Mouse (Mus musculus) lung, adult 2 months (tissue): ENCODE measurements at regions not wholly inside any gene's neighbourhood (a gene's known extent, or its start where the extent isn't known, plus 50 kb on each side); places are given as distances from the start of the nearest gene placed in this dataset.

Source experiments
- DNase-seq: peaks from one replicate; pipeline ENCODE4 v3.0.0; 2022
- H3K4me1 ChIP-seq: fragments of 200-500 bp; 2 replicates; pipeline ENCODE4 v1.6.1; 2011; ENCODE audit warnings: low read length; ENCODE audit not compliant: control insufficient read depth, insufficient read depth
- H3K4me3 ChIP-seq: fragments of 200-500 bp; replicated peaks from 2 replicates; pipeline ENCODE3; 2011; ENCODE audit warnings: low read depth, mild to moderate bottlenecking, control low read depth, low read length; ENCODE audit errors: extremely low read depth
- CTCF ChIP-seq: fragments of 200-500 bp; IDR thresholded peaks from 2 replicates; pipeline ENCODE4 v1.5.1; 2011; ENCODE audit warnings: mild to moderate bottlenecking, low read length, control low read depth; ENCODE audit not compliant: insufficient read depth
- POLR2A ChIP-seq: fragments of 200-500 bp; IDR thresholded peaks from 2 replicates; pipeline ENCODE4 v1.6.1; 2011; ENCODE audit warnings: low read depth, mild to moderate bottlenecking, control low read depth, low read length, borderline replicate concordance; ENCODE audit errors: extremely low read depth
- WGBS: fragments of 180-500 bp; shearing (Covaris S2); methylation state at CpG from one replicate; pipeline ENCODE4 v1.1.7; 2018; 5-methylcytosine and 5-hydroxymethylcytosine counted together

GRCm38 (mm10) chr4:58728641-58729040 is 58.9 kb downstream of the Olfr267 start:
- no peak for DNase-seq
- no peak overlapping the region for H3K4me3 ChIP-seq
- WGBS, result 38% methylated on average over 1 of the region's 1 CpGs
- no peaks in the 10 kb centered on the region for H3K4me1 ChIP-seq
- TF ChIP-seq POLR2A (no peak), CTCF (no peak)

GRCm38 (mm10) chr4:58726424-58726823 is 61.1 kb downstream of the Olfr267 start:
- WGBS, result 57% methylated on average over 2 of the region's 2 CpGs
- DNase-seq, result no peak
- TF ChIP-seq POLR2A (no peak), CTCF (no peak)
- Histone ChIP-seq H3K4me1 (no peaks in the 10 kb centered on the region; the same call in 1 of the 2 replicates), H3K4me3 (no peak overlapping the region)

- DNase-seq, result no peak
- TF ChIP-seq POLR2A (no peak), CTCF (no peak)
- H3K4me3 ChIP-seq, result no peak overlapping the region
- no peaks in the 10 kb centered on the region; the same call in 1 of the 2 replicates for H3K4me1 ChIP-seq
- WGBS, result 21% methylated on average over 9 of the region's 9 CpGs
These were observed 64.7 kb downstream of the Olfr267 start for GRCm38 (mm10) chr4:58722772-58723171.

GRCm38 (mm10) chr4:58720682-58721081 is 66.8 kb downstream of the Olfr267 start:
- Histone ChIP-seq H3K4me1 (no peaks in the 10 kb centered on the region; the same call in 1 of the 2 replicates), H3K4me3 (no peak overlapping the region)
- TF ChIP-seq POLR2A (no peak), CTCF (no peak)
- 80% methylated on average over 8 of the region's 8 CpGs for WGBS
- no peak for DNase-seq

GRCm38 (mm10) chr4:58716426-58716825 is 71.1 kb downstream of the Olfr267 start:
- H3K4me3 ChIP-seq, result no peak overlapping the region
- 67% methylated on average over 11 of the region's 11 CpGs for WGBS
- no peak for DNase-seq
- no peaks in the 10 kb centered on the region for H3K4me1 ChIP-seq
- TF ChIP-seq POLR2A (no peak), CTCF (no peak)

- no peaks in the 10 kb centered on the region for H3K4me1 ChIP-seq
- TF ChIP-seq CTCF (no peak), POLR2A (no peak)
- no peak overlapping the region for H3K4me3 ChIP-seq
- no peak for DNase-seq
- WGBS, result 48% methylated on average over 8 of the region's 8 CpGs
These were observed 71.7 kb downstream of the Olfr267 start for GRCm38 (mm10) chr4:58715846-58716245.

- no peak for TF ChIP-seq CTCF
- no peak for TF ChIP-seq POLR2A
- DNase-seq, result no peak
- Histone ChIP-seq H3K4me1 (no peaks in the 10 kb centered on the region), H3K4me3 (no peak overlapping the region)
- WGBS, result 39% methylated on average over 13 of the region's 13 CpGs
These were observed 73.3 kb downstream of the Olfr267 start for GRCm38 (mm10) chr4:58714221-58714620.

- DNase-seq, result no peak
- WGBS, result 55% methylated on average over 2 of the region's 2 CpGs
- Histone ChIP-seq H3K4me3 (no peak overlapping the region), H3K4me1 (no peaks in the 10 kb centered on the region)
- no peak for TF ChIP-seq POLR2A
- TF ChIP-seq CTCF, result no peak
These were observed 74.6 kb downstream of the Olfr267 start for GRCm38 (mm10) chr4:58712875-58713274.

- Histone ChIP-seq H3K4me3 (no peak overlapping the region), H3K4me1 (no peaks in the 10 kb centered on the region)
- 85% methylated on average over 10 of the region's 10 CpGs for WGBS
- no peak for TF ChIP-seq CTCF
- no peak for TF ChIP-seq POLR2A
- no peak for DNase-seq
These were observed 75.3 kb downstream of the Olfr267 start for GRCm38 (mm10) chr4:58712166-58712565.

- TF ChIP-seq CTCF (no peak), POLR2A (no peak)
- Histone ChIP-seq H3K4me3 (no peak overlapping the region), H3K4me1 (no peaks in the 10 kb centered on the region)
- 61% methylated on average over 11 of the region's 11 CpGs for WGBS
- DNase-seq, result no peak
These were observed 88.2 kb downstream of the Olfr267 start for GRCm38 (mm10) chr4:58699236-58699798.
